Mouse (Mus musculus) liver, embryonic 14.5 days (tissue): ENCODE measurements around the gene Fxr2. TPM values are rescaled to one million over a fixed set of nuclear protein-coding genes. Genes with fewer than 3 reads are reported as not detected.

Source experiments
- ATAC-seq: fragments of 200-750 bp; cut with Nextera tagmentation; 2 replicates; pipeline ENCODE4 v1.8.0; 2017; ENCODE audit warnings: moderate number of reproducible peaks, mild to moderate bottlenecking, moderate library complexity; ENCODE audit not compliant: insufficient read depth
- DNase-seq, 3 experiments: peaks; one replicate each; pipeline ENCODE4 v3.0.0-alpha.2; 2012 to 2013; ENCODE audit warnings: low read depth in 3 of 3, low spot score in 3 of 3
- H3K27ac ChIP-seq: fragments of 300-500 bp; sonication (generic); 2 replicates; pipeline ENCODE4 v1.5.1; 2014; ENCODE audit warnings: moderate library complexity, mild to moderate bottlenecking, control low read depth, inconsistent platforms
- H3K27me3 ChIP-seq: fragments of 300-500 bp; sonication (generic); 2 replicates; pipeline ENCODE4 v1.6.1; 2014; ENCODE audit warnings: mild to moderate bottlenecking, low read length, moderate library complexity; ENCODE audit not compliant: control insufficient read depth, insufficient read depth
- H3K36me3 ChIP-seq: fragments of 300-500 bp; sonication (generic); replicated peaks from 2 replicates; pipeline ENCODE4 v1.6.1; 2014; ENCODE audit warnings: low read depth; ENCODE audit not compliant: control insufficient read depth, insufficient read depth
- H3K4me1 ChIP-seq, 2 experiments: fragments of 200-500 bp in 1 of 2; fragments of 300-500 bp in 1 of 2; sonication (generic) in 1 of 2; replicated peaks; 2 replicates each; pipeline ENCODE4 v1.6.1; 2012 to 2014; ENCODE audit warnings: antibody characterized with exemption in 1 of 2, inconsistent platforms in 1 of 2, low read length in 1 of 2; ENCODE audit not compliant: control insufficient read depth in 2 of 2, insufficient read depth in 2 of 2
- H3K4me2 ChIP-seq: fragments of 300-500 bp; sonication (generic); 2 replicates; pipeline ENCODE4 v1.6.1; 2014; ENCODE audit warnings: low read depth, mild to moderate bottlenecking, control low read depth, moderate library complexity
- H3K4me3 ChIP-seq, 2 experiments: fragments of 200-500 bp in 1 of 2; fragments of 300-500 bp in 1 of 2; sonication (generic) in 1 of 2; 2 replicates each; pipeline ENCODE4 v1.5.1; 2012 to 2014; ENCODE audit warnings: low read depth in 2 of 2, low read length in 2 of 2, mild to moderate bottlenecking in 2 of 2, control low read depth in 1 of 2, inconsistent platforms in 1 of 2, moderate library complexity in 1 of 2; ENCODE audit not compliant: insufficient read depth in 1 of 2
- H3K9ac ChIP-seq: fragments of 300-500 bp; sonication (generic); replicated peaks from 2 replicates; pipeline ENCODE4 v1.6.1; 2014; ENCODE audit warnings: mild to moderate bottlenecking, control low read depth, moderate library complexity
- H3K9me3 ChIP-seq: fragments of 300-500 bp; sonication (generic); 2 replicates; pipeline ENCODE4 v1.6.1; 2016; ENCODE audit warnings: low read length, mixed read lengths; ENCODE audit not compliant: control insufficient read depth
- CTCF ChIP-seq: IDR thresholded peaks from 2 replicates; pipeline ENCODE4 v1.5.1; 2016; ENCODE audit warnings: antibody characterized with exemption, low read depth, control low read depth
- EP300 ChIP-seq: IDR thresholded peaks from 2 replicates; pipeline ENCODE4 v1.6.1; 2016; ENCODE audit warnings: antibody characterized with exemption, low read depth
- WGBS: fragments of 180-500 bp; shearing (Covaris S2); extraction: QIAGEN DNeasy Blood & Tissue Kit; methylation state at CpG from one replicate; pipeline ENCODE4 v1.1.7; 2014; ENCODE audit not compliant: insufficient replicate concordance; 5-methylcytosine and 5-hydroxymethylcytosine counted together
- polyA plus RNA-seq, 2 experiments: library from polyadenylated mRNA; depleted of rRNA in 1 of 2; stranded (reverse) in 1 of 2; unstranded in 1 of 2; fragments of >200 nt; fragmentation: Nextera tagmentation in 1 of 2; extraction: Ambion mirVana in 1 of 2; gene quantifications; 2 replicates each; pipeline versions ENCODE4 v1.2.1 to v1.2.3; 2012 to 2014

Gene Fxr2
- polyA plus RNA-seq, 2 experiments, result 5.4 to 21.7 TPM

DNA sequence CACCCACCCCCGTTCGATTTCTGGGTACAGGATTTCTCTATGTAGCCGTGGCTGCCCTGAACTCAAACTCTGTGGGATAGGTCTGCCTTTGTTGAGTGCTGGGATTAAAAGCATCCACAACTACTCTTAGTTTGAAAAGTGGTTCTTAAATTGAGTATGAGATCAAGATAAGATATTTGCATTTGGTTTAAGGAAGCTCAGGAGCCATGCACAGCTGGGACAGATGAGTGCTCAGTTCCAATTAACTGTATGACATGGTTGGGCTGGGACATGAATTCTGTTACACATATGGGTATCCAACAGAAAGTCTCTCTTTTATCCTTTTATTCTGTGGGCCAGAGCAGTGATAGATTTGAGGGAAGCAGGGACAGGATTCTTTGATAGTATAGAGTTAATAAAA is 2.7 kb downstream of the Fxr2 start:
- Histone ChIP-seq H3K9ac (no peak overlapping the region), H3K4me3 (no peak overlapping the region), H3K27ac (no peak overlapping the region), H3K4me1 (peaks cover 20 to 21% of the 10 kb centered on the region in 2 experiments), H3K9me3 (no peaks in the 10 kb centered on the region), H3K27me3 (no peaks in the 10 kb centered on the region), H3K4me2 (peak overlapping the region; percentile 91), H3K36me3 (peaks cover 12% of the 10 kb centered on the region)
- 76% methylated on average over 3 of the region's 3 CpGs for WGBS
- TF ChIP-seq EP300, result no peak
- no peak for TF ChIP-seq CTCF
- no peak for DNase-seq
- no peak for ATAC-seq

DNA sequence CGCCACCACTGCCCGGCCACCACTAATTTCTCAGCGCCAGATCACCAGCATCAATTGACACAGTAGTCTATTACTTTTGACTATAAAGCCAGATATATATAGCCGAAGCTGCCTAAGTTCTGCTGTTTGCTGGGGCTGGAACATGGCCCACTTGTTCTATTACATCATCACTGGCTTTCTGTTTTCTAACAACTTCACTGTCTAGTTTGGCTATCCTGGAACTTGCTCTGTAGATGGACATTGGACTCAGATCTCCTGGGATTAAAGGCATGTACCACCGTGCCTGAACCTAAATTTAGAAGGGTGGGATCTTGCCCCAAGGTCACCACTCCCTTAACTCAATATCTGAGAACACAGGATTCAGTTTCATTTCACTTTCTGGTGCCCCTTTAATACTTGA is 13.1 kb downstream of the Fxr2 start:
- DNase-seq (no peak), ATAC-seq (no peak)
- Histone ChIP-seq H3K4me2 (no peak overlapping the region), H3K4me1 (no peaks in the 10 kb centered on the region), H3K9ac (no peak overlapping the region), H3K27me3 (no peaks in the 10 kb centered on the region), H3K4me3 (no peak overlapping the region), H3K36me3 (peaks cover 79% of the 10 kb centered on the region), H3K9me3 (no peaks in the 10 kb centered on the region), H3K27ac (no peak overlapping the region)
- TF ChIP-seq CTCF, result no peak
- no peak for TF ChIP-seq EP300
- WGBS, result 84% methylated on average over 5 of the region's 5 CpGs

DNA sequence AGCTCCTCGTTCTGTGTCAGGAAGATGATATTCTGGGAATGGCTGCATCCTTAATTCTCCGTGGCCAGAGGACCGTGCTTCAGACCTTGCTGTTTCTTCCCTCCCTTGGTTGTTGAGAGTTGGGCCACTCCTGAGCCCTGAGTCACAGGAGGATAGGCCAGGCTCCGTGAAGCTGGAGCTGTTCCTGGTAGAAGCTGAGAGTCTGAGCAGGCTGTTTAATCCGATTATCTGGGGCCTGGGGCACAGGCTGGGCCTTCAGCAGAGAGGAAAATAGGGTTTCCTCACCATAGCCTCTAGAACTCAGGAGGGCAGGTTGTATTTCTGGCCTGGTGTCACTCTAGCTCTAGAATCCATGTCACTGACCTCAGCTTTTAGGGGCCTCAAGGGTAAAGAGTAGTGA is 20.6 kb downstream of the Fxr2 start:
- TF ChIP-seq EP300, result no peak
- TF ChIP-seq CTCF, result no peak
- no peaks in the 10 kb centered on the region for H3K27me3 ChIP-seq
- DNase-seq (no peak), ATAC-seq (no peak)
- H3K4me3 ChIP-seq, result no peak overlapping the region
- no peak overlapping the region for H3K4me2 ChIP-seq
- H3K4me1 ChIP-seq, result peaks cover 3 to 9% of the 10 kb centered on the region in 2 experiments
- H3K27ac ChIP-seq, result no peak overlapping the region
- no peaks in the 10 kb centered on the region for H3K9me3 ChIP-seq
- 74% methylated on average over 5 of the region's 5 CpGs for WGBS
- peaks cover 55% of the 10 kb centered on the region for H3K36me3 ChIP-seq
- H3K9ac ChIP-seq, result no peak overlapping the region

DNA sequence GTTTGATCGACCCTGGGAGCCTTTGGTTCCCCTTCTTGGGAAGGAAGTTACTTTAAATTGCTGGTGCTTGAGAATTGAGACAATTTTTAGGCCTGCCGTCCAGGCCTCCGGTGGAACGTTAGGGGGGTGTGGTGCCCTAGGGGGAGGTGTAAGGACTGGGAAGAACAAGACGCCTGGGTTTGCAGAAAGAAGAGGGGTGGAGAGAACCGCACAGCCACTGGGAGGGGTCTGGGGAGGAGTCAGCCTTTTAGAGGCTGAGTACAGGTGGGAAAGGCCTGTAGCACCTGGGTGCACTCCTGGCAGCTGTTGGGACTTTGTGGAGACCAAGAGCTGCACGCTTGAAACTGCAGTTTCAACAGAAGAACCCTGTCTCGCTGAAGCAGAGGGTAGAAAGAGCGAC is 22.0 kb downstream of the Fxr2 start:
- no peaks in the 10 kb centered on the region for H3K9me3 ChIP-seq
- no peak overlapping the region for H3K4me3 ChIP-seq
- H3K36me3 ChIP-seq, result peaks cover 51% of the 10 kb centered on the region
- no peak for ATAC-seq
- H3K9ac ChIP-seq, result no peak overlapping the region
- DNase-seq, result no peak
- no peaks in the 10 kb centered on the region for H3K27me3 ChIP-seq
- no peak for TF ChIP-seq EP300
- no peak for TF ChIP-seq CTCF
- peaks cover 3 to 9% of the 10 kb centered on the region in 2 experiments for H3K4me1 ChIP-seq
- no peak overlapping the region for H3K4me2 ChIP-seq
- no peak overlapping the region for H3K27ac ChIP-seq
- 39% methylated on average over 9 of the region's 9 CpGs for WGBS

DNA sequence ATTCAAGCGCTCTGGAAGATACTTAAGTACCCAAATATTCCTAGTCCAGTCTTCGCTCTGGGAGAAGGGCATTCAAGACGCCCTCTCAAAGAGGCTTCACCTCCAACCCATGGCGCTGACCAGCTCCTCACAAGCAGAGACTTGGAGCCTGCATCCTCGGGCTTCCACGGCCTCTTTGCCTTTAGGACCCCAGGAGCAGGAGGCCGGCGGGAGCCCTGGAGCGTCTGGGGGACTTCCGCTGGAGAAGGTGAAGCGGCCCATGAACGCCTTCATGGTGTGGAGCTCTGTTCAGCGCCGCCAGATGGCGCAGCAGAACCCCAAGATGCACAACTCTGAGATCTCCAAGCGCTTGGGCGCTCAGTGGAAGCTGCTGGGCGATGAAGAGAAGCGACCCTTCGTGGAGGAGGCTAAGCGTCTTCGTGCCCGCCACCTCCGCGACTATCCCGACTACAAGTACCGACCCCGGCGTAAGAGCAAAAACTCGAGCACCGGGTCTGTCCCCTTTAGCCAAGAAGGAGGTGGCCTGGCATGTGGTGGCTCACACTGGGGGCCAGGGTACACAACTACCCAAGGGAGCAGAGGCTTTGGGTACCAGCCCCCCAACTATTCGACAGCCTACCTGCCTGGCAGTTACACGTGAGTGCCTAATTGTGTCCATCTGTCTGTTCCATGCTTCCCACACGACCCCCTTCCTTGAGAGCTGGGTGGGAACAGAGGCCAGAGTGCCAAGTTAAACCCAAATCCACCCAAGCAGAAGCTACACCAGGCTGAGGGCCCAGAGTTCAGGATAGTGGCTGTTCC is 22.7 kb downstream of the Fxr2 start, which contains the start of gene Sox15:
Sox15 (plus strand) TSS at position 51 of the 801 bp plus-strand sequence.
- WGBS, result 41% methylated on average over 34 of the region's 34 CpGs
- Histone ChIP-seq H3K4me1 (peaks cover 3 to 9% of the 10 kb centered on the region in 2 experiments), H3K27ac (no peak within 1 kb of the TSS), H3K4me2 (no peak within 1 kb of the TSS), H3K9ac (no peak within 1 kb of the TSS), H3K9me3 (no peaks in the 10 kb centered on the region), H3K27me3 (no peaks in the 10 kb centered on the region), H3K4me3 (no peak within 1 kb of the TSS), H3K36me3 (peaks cover 44% of the 10 kb centered on the region)
- ATAC-seq (peak; percentile 51; the same call in 1 of the 2 replicates), DNase-seq (peak in 1 of 3 experiments; percentile 45)
- TF ChIP-seq CTCF (peak; percentile 86), EP300 (no peak)
